Mouse (Mus musculus) hindbrain, postnatal 0 days (tissue): ENCODE measurements around the gene Bptf. TPM values are rescaled to one million over a fixed set of nuclear protein-coding genes. Genes with fewer than 3 reads are reported as not detected.

Source experiments
- ATAC-seq: fragments of 200-750 bp; cut with Nextera tagmentation; 2 replicates; pipeline ENCODE4 v1.8.0; 2017; ENCODE audit warnings: mild to moderate bottlenecking, moderate TSS enrichment, moderate library complexity
- DNase-seq: peaks from one replicate; pipeline ENCODE4 v3.0.0-alpha.2; 2015; ENCODE audit warnings: low spot score
- H3K27ac ChIP-seq: fragments of 300-500 bp; sonication (generic); 2 replicates; pipeline ENCODE4 v1.5.1; 2014; ENCODE audit warnings: mild to moderate bottlenecking
- H3K27me3 ChIP-seq: fragments of 300-500 bp; sonication (generic); 2 replicates; pipeline ENCODE4 v1.6.1; 2014; ENCODE audit warnings: low read length, mixed read lengths; ENCODE audit not compliant: insufficient read depth
- H3K36me3 ChIP-seq: fragments of 300-500 bp; sonication (generic); 2 replicates; pipeline ENCODE4 v1.6.1; 2014; ENCODE audit warnings: low read length, mixed read lengths; ENCODE audit not compliant: insufficient read depth
- H3K4me1 ChIP-seq: fragments of 300-500 bp; sonication (generic); 2 replicates; pipeline ENCODE4 v1.6.1; 2014; ENCODE audit warnings: antibody characterized with exemption, low read length, mixed read lengths; ENCODE audit not compliant: insufficient read depth
- H3K4me2 ChIP-seq: fragments of 300-500 bp; sonication (generic); 2 replicates; pipeline ENCODE4 v1.6.1; 2014; ENCODE audit warnings: low read depth, mild to moderate bottlenecking, low read length, moderate library complexity, mixed read lengths
- H3K4me3 ChIP-seq: fragments of 300-500 bp; sonication (generic); 2 replicates; pipeline ENCODE4 v1.5.1; 2014; ENCODE audit warnings: low read length
- H3K9ac ChIP-seq: fragments of 300-500 bp; sonication (generic); replicated peaks from 2 replicates; pipeline ENCODE4 v1.6.1; 2014; ENCODE audit warnings: mild to moderate bottlenecking, low read length, moderate library complexity, mixed read lengths
- H3K9me3 ChIP-seq: fragments of 300-500 bp; sonication (generic); 2 replicates; pipeline ENCODE4 v1.6.1; 2016; ENCODE audit warnings: low read length, mixed read lengths
- CTCF ChIP-seq: IDR thresholded peaks from 2 replicates; pipeline ENCODE4 v1.5.1; 2016; ENCODE audit warnings: antibody characterized with exemption, control low read depth, low read depth
- WGBS: fragments of 180-500 bp; shearing (Covaris S2); extraction: QIAGEN DNeasy Blood & Tissue Kit; methylation state at CpG from one replicate; pipeline ENCODE4 v1.1.7; 2014; 5-methylcytosine and 5-hydroxymethylcytosine counted together
- polyA plus RNA-seq: library from polyadenylated mRNA; unstranded; fragments of >200 nt; fragmentation: Nextera tagmentation; extraction: Ambion mirVana; gene quantifications from 2 replicates; pipeline ENCODE4 v1.2.1, GENCODE M21; 2015
- total RNA-seq: library from RNA; depleted of rRNA; stranded (reverse); fragments of >200 nt; gene quantifications from 2 replicates; pipeline ENCODE4 v1.2.3, GENCODE M21; 2014

Gene Bptf
- total and polyA plus RNA-seq, 2 experiments from 2014 or later = 19.7 to 42.1 TPM

GRCm38 (mm10) chr11:107093871-107094270, 38.1 kb downstream of the Bptf start:
- TF ChIP-seq CTCF = no peak
- no peaks in the 10 kb centered on the region for H3K4me1 ChIP-seq
- H3K4me2 ChIP-seq = no peak overlapping the region
- no peaks in the 10 kb centered on the region for H3K27me3 ChIP-seq
- H3K9ac ChIP-seq = no peak overlapping the region
- DNase-seq (peak; percentile 18), ATAC-seq (no peak)
- peaks cover 6% of the 10 kb centered on the region; the same call in 1 of the 2 replicates for H3K36me3 ChIP-seq
- no peaks in the 10 kb centered on the region for H3K9me3 ChIP-seq
- H3K27ac ChIP-seq = no peak overlapping the region
- 70% methylated on average over 7 of the region's 7 CpGs for WGBS
- no peak overlapping the region for H3K4me3 ChIP-seq

- Histone ChIP-seq H3K9me3 (no peaks in the 10 kb centered on the region), H3K9ac (no peak overlapping the region), H3K4me1 (no peaks in the 10 kb centered on the region), H3K4me2 (no peak overlapping the region), H3K4me3 (no peak overlapping the region), H3K36me3 (peaks cover 6% of the 10 kb centered on the region; the same call in 1 of the 2 replicates), H3K27ac (no peak overlapping the region), H3K27me3 (no peaks in the 10 kb centered on the region)
- WGBS = 91% methylated on average over 7 of the region's 7 CpGs
- ATAC-seq (no peak), DNase-seq (no peak)
- 0 out of 2 replicates have a peak, but pooled peaks have one; percentile 11 for TF ChIP-seq CTCF
Measured at GRCm38 (mm10) chr11:107092637-107093036, 39.3 kb downstream of the Bptf start.

- DNase-seq (no peak), ATAC-seq (no peak)
- no peak for TF ChIP-seq CTCF
- Histone ChIP-seq H3K4me3 (no peak overlapping the region), H3K4me2 (no peak overlapping the region), H3K9ac (no peak overlapping the region), H3K36me3 (peaks cover 24% of the 10 kb centered on the region), H3K9me3 (no peaks in the 10 kb centered on the region), H3K27ac (no peak overlapping the region), H3K4me1 (no peaks in the 10 kb centered on the region), H3K27me3 (no peaks in the 10 kb centered on the region)
- WGBS = 89% methylated on average over 5 of the region's 5 CpGs
Measured at GRCm38 (mm10) chr11:107085866-107086265, 46.1 kb downstream of the Bptf start.

GRCm38 (mm10) chr11:107083480-107083879, 48.4 kb downstream of the Bptf start:
- peaks cover 38% of the 10 kb centered on the region for H3K36me3 ChIP-seq
- 77% methylated on average over 5 of the region's 5 CpGs for WGBS

GRCm38 (mm10) chr11:107065216-107065785, 66.6 kb downstream of the Bptf start:
- H3K4me2 ChIP-seq = no peak overlapping the region
- H3K4me3 ChIP-seq = no peak overlapping the region
- H3K9ac ChIP-seq = no peak overlapping the region
- H3K9me3 ChIP-seq = no peaks in the 10 kb centered on the region
- WGBS = 86% methylated on average over 11 of the region's 11 CpGs
- ATAC-seq = no peak
- no peaks in the 10 kb centered on the region for H3K4me1 ChIP-seq
- H3K27me3 ChIP-seq = no peaks in the 10 kb centered on the region
- H3K27ac ChIP-seq = no peak overlapping the region
- peaks cover 66% of the 10 kb centered on the region for H3K36me3 ChIP-seq
- no peak for DNase-seq
- TF ChIP-seq CTCF = no peak

More at GRCm38 (mm10) chr11:107083480-107083879, 48.4 kb downstream of the Bptf start:
- no peaks in the 10 kb centered on the region for H3K4me1 ChIP-seq
- no peak for ATAC-seq
- TF ChIP-seq CTCF = no peak
- H3K9ac ChIP-seq = no peak overlapping the region
- H3K27me3 ChIP-seq = no peaks in the 10 kb centered on the region
- no peak overlapping the region for H3K27ac ChIP-seq
- no peaks in the 10 kb centered on the region for H3K9me3 ChIP-seq
- no peak for DNase-seq
- no peak overlapping the region for H3K4me3 ChIP-seq
- no peak overlapping the region for H3K4me2 ChIP-seq

- DNase-seq = no peak
- 87% methylated on average over 1 of the region's 1 CpGs for WGBS
- Histone ChIP-seq H3K36me3 (peaks cover 72% of the 10 kb centered on the region), H3K4me1 (no peaks in the 10 kb centered on the region), H3K9ac (no peak overlapping the region), H3K27me3 (no peaks in the 10 kb centered on the region), H3K4me3 (no peak overlapping the region), H3K9me3 (no peaks in the 10 kb centered on the region), H3K27ac (no peak overlapping the region), H3K4me2 (no peak overlapping the region)
- no peak for TF ChIP-seq CTCF
- ATAC-seq = no peak
Measured at GRCm38 (mm10) chr11:107064590-107064989, 67.3 kb downstream of the Bptf start.

- Histone ChIP-seq H3K4me2 (no peak overlapping the region), H3K4me1 (no peaks in the 10 kb centered on the region), H3K27me3 (no peaks in the 10 kb centered on the region), H3K9me3 (no peaks in the 10 kb centered on the region), H3K9ac (no peak overlapping the region), H3K27ac (no peak overlapping the region), H3K36me3 (peaks cover 84% of the 10 kb centered on the region), H3K4me3 (no peak overlapping the region)
- TF ChIP-seq CTCF = no peak
- ATAC-seq = no peak
- 84% methylated on average over 3 of the region's 3 CpGs for WGBS
- DNase-seq = no peak
Measured at GRCm38 (mm10) chr11:107063067-107063466, 68.9 kb downstream of the Bptf start.
